Mouse (Mus musculus) large intestine, adult 2 months (tissue): ENCODE measurements around the gene Gnaq. TPM values are rescaled to one million over a fixed set of nuclear protein-coding genes. Genes with fewer than 3 reads are reported as not detected.

Source experiments
- DNase-seq: peaks from one replicate; pipeline ENCODE4 v3.0.0-alpha.2; 2012; ENCODE audit warnings: low read depth, low spot score
- WGBS: fragments of 180-500 bp; shearing (Covaris S2); methylation state at CpG from one replicate; pipeline ENCODE4 v1.1.7; 2018; 5-methylcytosine and 5-hydroxymethylcytosine counted together
- polyA plus RNA-seq: library from polyadenylated mRNA; depleted of rRNA; stranded (reverse); fragments of >200 nt; gene quantifications from 2 replicates; pipeline ENCODE4 v1.2.3, GENCODE M21; 2012

Gene Gnaq
- polyA plus RNA-seq, 1 experiment, result 12.2 TPM

- WGBS, result 70% methylated on average over 9 of the region's 9 CpGs
- no peak for DNase-seq
Measured at GRCm38 (mm10) chr19:16337866-16338530, 205.4 kb downstream of the Gnaq start.

GRCm38 (mm10) chr19:16339954-16340586 lies 207.4 kb downstream of the Gnaq start:
- no peak for DNase-seq
- WGBS, result 58% methylated on average over 4 of the region's 4 CpGs

- DNase-seq, result no peak
- 57% methylated on average over 2 of the region's 2 CpGs for WGBS
Measured at GRCm38 (mm10) chr19:16342702-16343101, 210.1 kb downstream of the Gnaq start.

GRCm38 (mm10) chr19:16345516-16345915 lies 212.9 kb downstream of the Gnaq start:
- WGBS, result 91% methylated on average over 2 of the region's 2 CpGs
- DNase-seq, result no peak

GRCm38 (mm10) chr19:16347037-16347436 lies 214.4 kb downstream of the Gnaq start:
- WGBS, result 95% methylated on average over 3 of the region's 3 CpGs
- no peak for DNase-seq

- DNase-seq, result no peak
Measured at GRCm38 (mm10) chr19:16353701-16354136, 221.1 kb downstream of the Gnaq start.

GRCm38 (mm10) chr19:16358148-16358547 lies 225.5 kb downstream of the Gnaq start:
- 37% methylated on average over 3 of the region's 3 CpGs for WGBS

GRCm38 (mm10) chr19:16358905-16359304 lies 226.3 kb downstream of the Gnaq start:
- no peak for DNase-seq
- 50% methylated on average over 5 of the region's 5 CpGs for WGBS

More at GRCm38 (mm10) chr19:16358148-16358547, 225.5 kb downstream of the Gnaq start:
- DNase-seq, result no peak

GRCm38 (mm10) chr19:16366465-16367063 lies 233.9 kb downstream of the Gnaq start:
- WGBS, result 72% methylated on average over 7 of the region's 7 CpGs

GRCm38 (mm10) chr19:16367218-16367617 lies 234.6 kb downstream of the Gnaq start:
- WGBS, result 73% methylated on average over 10 of the region's 10 CpGs
- no peak for DNase-seq

More at GRCm38 (mm10) chr19:16366465-16367063, 233.9 kb downstream of the Gnaq start:
- no peak for DNase-seq

- WGBS, result 76% methylated on average over 2 of the region's 2 CpGs
- no peak for DNase-seq
Measured at GRCm38 (mm10) chr19:16371680-16372079, 239.0 kb downstream of the Gnaq start.

GRCm38 (mm10) chr19:16372752-16373486 lies 240.3 kb downstream of the Gnaq start:
- 69% methylated on average over 9 of the region's 9 CpGs for WGBS
- no peak for DNase-seq

- peak; percentile 68 for DNase-seq
- 22% methylated on average over 4 of the region's 4 CpGs for WGBS
Measured at GRCm38 (mm10) chr19:16375881-16376280, 243.2 kb downstream of the Gnaq start.

- no peak for DNase-seq
- WGBS, result 82% methylated on average over 7 of the region's 7 CpGs
Measured at GRCm38 (mm10) chr19:16378565-16378964, 245.9 kb downstream of the Gnaq start.

GRCm38 (mm10) chr19:16379687-16380086 lies 247.1 kb downstream of the Gnaq start:
- 83% methylated on average over 8 of the region's 8 CpGs for WGBS
- DNase-seq, result no peak

- DNase-seq, result no peak
- WGBS, result 71% methylated on average over 2 of the region's 2 CpGs
Measured at GRCm38 (mm10) chr19:16382392-16382791, 249.8 kb downstream of the Gnaq start.

- no peak for DNase-seq
- WGBS, result 70% methylated on average over 13 of the region's 13 CpGs
Measured at GRCm38 (mm10) chr19:16383127-16383526, 250.5 kb downstream of the Gnaq start.

- 92% methylated on average over 6 of the region's 6 CpGs for WGBS
- no peak for DNase-seq
Measured at GRCm38 (mm10) chr19:16384094-16384493, 251.5 kb downstream of the Gnaq start.

- WGBS, result 78% methylated on average over 11 of the region's 11 CpGs
Measured at GRCm38 (mm10) chr19:16384957-16385356, 252.3 kb downstream of the Gnaq start.

GRCm38 (mm10) chr19:16386514-16386913 lies 253.9 kb downstream of the Gnaq start:
- DNase-seq, result no peak
- 68% methylated on average over 6 of the region's 6 CpGs for WGBS

More at GRCm38 (mm10) chr19:16384957-16385356, 252.3 kb downstream of the Gnaq start:
- DNase-seq, result no peak
